Mouse (Mus musculus): ENCODE data around the gene Havcr1. TPM values are rescaled to one million over a fixed set of nuclear protein-coding genes. Genes with fewer than 3 reads are reported as not detected.

The Havcr1 gene
- total and polyA plus RNA-seq, 3 experiments = 0.50 TPM; not detected in 2

DNA sequence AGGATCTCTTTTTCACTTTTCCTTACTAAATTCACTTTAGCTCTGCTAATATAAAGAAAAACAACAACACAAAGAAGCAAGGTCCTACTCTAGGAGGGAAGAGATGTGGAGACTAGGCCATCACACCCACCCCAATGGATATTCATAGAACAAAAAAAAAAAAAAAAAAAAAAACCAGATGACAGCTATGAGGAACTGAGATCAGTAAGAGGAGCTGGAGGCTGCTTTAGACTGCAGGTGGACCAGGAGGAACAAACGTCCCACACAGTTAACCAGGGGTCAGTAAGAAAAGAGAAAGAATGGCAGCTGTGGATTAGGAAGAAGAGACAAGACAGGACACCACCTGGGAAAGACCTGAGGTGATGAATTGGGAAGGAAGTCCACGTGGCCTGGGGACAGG lies 13.1 kb downstream of the Havcr1 start:
- Histone ChIP-seq H3K27me3 (replicated peaks) (no peaks in the 10 kb centered on the region), H3K27ac (ENCODE audit: insufficient read depth, low read depth) (no peak overlapping the region), H3K4me1 (ENCODE audit: control insufficient read depth in 1 of 2, insufficient read depth in 2 of 2) (peaks cover 3 to 43% of the 10 kb centered on the region in 2 experiments), H3K9me3 (replicated peaks; ENCODE audit: low read length) (no peaks in the 10 kb centered on the region), H3K4me2 (ENCODE audit: insufficient read depth, low read depth, poor library complexity, severe bottlenecking) (no peak overlapping the region), H3K9ac (ENCODE audit: insufficient read depth, low read depth) (no peak overlapping the region), H3K4me3 (replicated peaks in 1 of 3; ENCODE audit: low read depth in 2 of 3, low read length in 2 of 3, poor library complexity in 1 of 3) (no peak overlapping the region), H3K79me2 (replicated peaks; ENCODE audit: control insufficient read depth, extremely low read depth, insufficient read depth, poor library complexity, severe bottlenecking) (no peaks in the 10 kb centered on the region), H3K36me3 (replicated peaks in 1 of 2; ENCODE audit: control insufficient read depth in 1 of 2, insufficient read depth in 1 of 2, low read length in 1 of 2) (no peaks in the 10 kb centered on the region)
- TF ChIP-seq ETS1 (conservative IDR thresholded peaks at IDR 0.05; ENCODE audit: low read depth, low read length) = peak; percentile 51; the same call in 1 of the 2 replicates
- TF ChIP-seq POLR2AphosphoS2 (IDR thresholded peaks at IDR 0.05; ENCODE audit: low read depth, low read length) = no peak
- TF ChIP-seq MEF2A (IDR thresholded peaks at IDR 0.05; ENCODE audit: borderline replicate concordance, low read depth, low read length) = no peak
- peak; percentile 84; the same call in 1 of the 2 replicates for TF ChIP-seq IRF4 (IDR thresholded peaks at IDR 0.05; ENCODE audit: low read depth, low read length)
- TF ChIP-seq RAD21 (IDR thresholded peaks at IDR 0.05; ENCODE audit: low read depth, low read length) = no peak
- TF ChIP-seq E2F4 (IDR thresholded peaks at IDR 0.05; ENCODE audit: insufficient replicate concordance, low read depth, low read length) = no peak
- TF ChIP-seq RCOR1 (conservative IDR thresholded peaks at IDR 0.05; ENCODE audit: low read depth, low read length) = no peak
- TF ChIP-seq SMC3 (IDR thresholded peaks at IDR 0.05; ENCODE audit: low read depth, low read length) = no peak
- 0 out of 2 replicates have a peak, but pooled peaks have one; percentile 22 for TF ChIP-seq MYC (IDR thresholded peaks at IDR 0.05; ENCODE audit: low read depth, low read length)
- no peak for TF ChIP-seq BHLHE40 (IDR thresholded peaks at IDR 0.05; ENCODE audit: low read depth, low read length)
- TF ChIP-seq CTCF (conservative IDR thresholded peaks at IDR 0.05 in 1 of 2, IDR thresholded peaks at IDR 0.05 in 1 of 2; ENCODE audit: low read depth in 2 of 2, low read length in 2 of 2) = no peak
- TF ChIP-seq JUN (IDR thresholded peaks at IDR 0.05; ENCODE audit: insufficient read depth, low read depth, low read length) = no peak
- no peak for TF ChIP-seq MXI1 (IDR thresholded peaks at IDR 0.05; ENCODE audit: low read depth, low read length)
- TF ChIP-seq POLR2A (IDR thresholded peaks at IDR 0.05; ENCODE audit: low read depth, low read length) = no peak
- no peak for TF ChIP-seq KAT2A (IDR thresholded peaks at IDR 0.05; ENCODE audit: insufficient replicate concordance, low read length)
- TF ChIP-seq MAX (IDR thresholded peaks at IDR 0.05; ENCODE audit: low read length) = 0 out of 2 replicates have a peak, but pooled peaks have one; percentile 42
- TF ChIP-seq SIN3A (IDR thresholded peaks at IDR 0.05; ENCODE audit: low read length) = no peak
- TF ChIP-seq TCF12 (IDR thresholded peaks at IDR 0.05; ENCODE audit: low read depth, low read length) = peak; percentile 80
- no peak for TF ChIP-seq UBTF (IDR thresholded peaks at IDR 0.05; ENCODE audit: low read depth, low read length)
- peak; percentile 92 for TF ChIP-seq EP300 (IDR thresholded peaks at IDR 0.05; ENCODE audit: low read length)
- no peak for TF ChIP-seq NELFE (IDR thresholded peaks at IDR 0.05; ENCODE audit: low read depth, low read length)
- peak; percentile 99 for TF ChIP-seq ZNF384 (IDR thresholded peaks at IDR 0.05; ENCODE audit: low read depth, low read length)
- no peak for TF ChIP-seq TBP (conservative IDR thresholded peaks at IDR 0.05; ENCODE audit: low read depth, low read length)
- dilution Hi-C loops (cut with MboI; ENCODE audit: extremely low pct_ligation_motif_present, extremely low pct_unique_long_range_greater_than_20kb, low sequenced_read_pairs) = no loop called here
- in situ Hi-C loops (cut with MboI; ENCODE audit: low pct_ligation_motif_present, low pct_unique_long_range_greater_than_20kb, low sequenced_read_pairs) = loop anchor here (10.0 kb wide), 1 partner anchor 53 kb away; no protein-coding TSS in a partner anchor
- peak; percentile 71 for DNase-seq (ENCODE audit: extremely low read depth)
